Mouse (Mus musculus) cerebellum, adult 2 months (tissue): ENCODE data around the gene S100a4.

Experiments used
- CTCF ChIP-seq: fragments of 200-500 bp; IDR thresholded peaks from 2 replicates; pipeline ENCODE4 v1.5.1; 2011; ENCODE audit warnings: low read depth, mild to moderate bottlenecking, control low read depth, low read length, moderate library complexity, borderline replicate concordance; ENCODE audit not compliant: insufficient read depth
- POLR2A ChIP-seq: fragments of 200-500 bp; IDR thresholded peaks from 2 replicates; pipeline ENCODE4 v1.6.1; 2011; ENCODE audit warnings: low read length, control low read depth, borderline replicate concordance; ENCODE audit not compliant: insufficient read depth

GRCm38 (mm10) chr3:90615415-90615814 is 11.8 kb downstream of the S100a4 start:
- TF ChIP-seq POLR2A (no peak), CTCF (peak; percentile 58; the same call in 1 of the 2 replicates)
